Mouse (Mus musculus): ENCODE results near the gene Exoc7. TPM values are rescaled to one million over a fixed set of nuclear protein-coding genes. Genes with fewer than 3 reads are reported as not detected.

Gene Exoc7
- polyA plus RNA-seq, 1 experiment from 2014 or later, result 82.8 TPM

DNA sequence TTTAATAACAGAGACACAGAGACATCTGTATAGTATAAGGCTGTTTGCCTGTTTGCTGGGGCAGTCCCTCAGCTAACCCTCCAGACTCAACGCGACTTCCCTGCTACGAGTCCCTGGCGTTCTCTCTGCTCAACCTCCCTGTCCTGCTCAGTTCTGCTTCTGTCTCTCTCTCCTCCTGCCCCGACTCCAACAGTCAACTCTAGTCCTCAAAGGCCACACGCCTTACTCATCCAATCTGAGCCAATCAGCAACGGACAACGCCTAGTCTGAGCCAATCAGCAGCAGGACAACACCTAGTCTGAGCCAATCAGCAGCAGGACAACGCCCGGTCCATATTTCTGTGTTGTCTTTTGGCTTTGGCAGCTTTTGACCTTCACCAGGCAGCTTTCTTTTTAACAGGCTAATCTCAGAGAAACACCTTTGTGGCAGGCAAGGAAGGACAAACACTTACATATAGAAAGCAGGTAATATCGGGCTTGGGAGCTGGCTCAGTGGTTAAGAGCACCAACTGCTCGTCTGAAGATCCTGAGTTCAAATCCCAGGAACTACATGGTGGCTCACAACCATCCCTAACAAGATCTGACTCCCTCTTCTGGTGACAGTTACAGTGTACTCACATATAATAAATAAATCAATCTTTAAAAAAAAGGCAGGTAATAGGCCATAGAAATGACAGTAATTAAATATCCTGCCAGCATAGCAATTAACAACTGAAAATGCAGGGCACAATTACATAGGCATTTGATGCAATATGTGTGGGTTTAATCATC, 914 bp upstream of the Exoc7 start:
- H3K4me1 ChIP-seq, result peaks cover 6% of the 10 kb centered on the region
- ATAC-seq (ENCODE audit: low FRiP score), result no peak
- no peak overlapping the region for H3K9ac ChIP-seq
- H3K27ac ChIP-seq, result no peak overlapping the region
- H3K36me3 ChIP-seq, result peaks cover 22% of the 10 kb centered on the region
- WGBS, result 92% methylated on average over 12 of the region's 12 CpGs
- H3K27me3 ChIP-seq, result 0 out of 2 replicates have a peak, but pooled peaks cover 3% of the 10 kb centered on the region
- no peak overlapping the region for H3K4me3 ChIP-seq
- no peaks in the 10 kb centered on the region for H3K9me3 ChIP-seq (replicated peaks)
- no peak overlapping the region for H3K4me2 ChIP-seq (replicated peaks)

DNA sequence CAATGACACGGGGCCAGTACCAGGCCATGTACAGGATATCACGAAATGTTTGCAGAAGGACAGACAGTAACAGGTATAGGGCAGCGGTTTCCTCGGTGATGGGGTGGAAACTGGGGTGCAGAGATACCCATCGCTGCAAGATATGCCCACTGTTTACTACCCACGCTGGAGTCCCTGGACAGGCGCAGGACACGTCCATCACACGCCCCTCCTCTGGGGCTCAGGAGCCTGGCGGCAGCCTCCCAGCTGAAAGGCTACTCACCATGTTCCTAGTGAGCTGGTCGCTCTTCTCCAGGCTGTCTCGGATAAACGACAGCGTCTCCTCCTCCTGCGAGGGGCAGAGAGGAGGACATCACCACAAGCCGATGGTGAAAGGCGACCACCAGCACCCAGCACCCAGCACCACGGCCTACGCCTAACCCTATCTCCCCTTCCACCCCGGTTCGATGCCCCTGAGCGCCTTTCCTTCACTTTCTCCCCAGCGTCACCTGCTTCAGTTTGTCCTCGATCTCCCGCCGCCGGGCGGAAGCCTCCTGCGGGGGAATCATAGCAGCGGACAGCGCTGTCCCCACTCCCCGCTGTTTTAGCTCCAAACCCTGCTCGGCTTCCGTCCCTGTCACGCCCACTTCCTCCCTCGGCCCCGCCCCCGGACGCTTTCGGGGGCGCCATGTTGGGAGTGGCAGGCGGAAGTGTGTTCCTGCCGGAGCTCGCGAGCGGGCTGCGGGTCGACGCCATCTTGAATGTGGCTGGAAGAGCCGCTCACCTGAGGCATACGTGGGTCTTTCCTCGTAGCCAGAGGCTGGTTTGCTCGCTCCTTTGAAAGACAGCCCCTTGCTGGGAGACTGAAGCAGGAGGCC, 679 bp downstream of the Exoc7 start:
- H3K4me1 ChIP-seq, result peaks cover 6% of the 10 kb centered on the region
- H3K4me2 ChIP-seq (replicated peaks), result peak overlapping the region; percentile 80
- H3K9ac ChIP-seq, result peak overlapping the region; percentile 84
- peak overlapping the region; percentile 72 for H3K4me3 ChIP-seq
- peaks cover 36% of the 10 kb centered on the region for H3K36me3 ChIP-seq
- H3K9me3 ChIP-seq (replicated peaks), result no peaks in the 10 kb centered on the region
- peak; percentile 91 for ATAC-seq (ENCODE audit: low FRiP score)
- H3K27me3 ChIP-seq, result 0 out of 2 replicates have a peak, but pooled peaks cover 3% of the 10 kb centered on the region
- 2% methylated on average over 53 of the region's 53 CpGs for WGBS
- peak overlapping the region; percentile 56; the same call in 1 of the 2 replicates for H3K27ac ChIP-seq

DNA sequence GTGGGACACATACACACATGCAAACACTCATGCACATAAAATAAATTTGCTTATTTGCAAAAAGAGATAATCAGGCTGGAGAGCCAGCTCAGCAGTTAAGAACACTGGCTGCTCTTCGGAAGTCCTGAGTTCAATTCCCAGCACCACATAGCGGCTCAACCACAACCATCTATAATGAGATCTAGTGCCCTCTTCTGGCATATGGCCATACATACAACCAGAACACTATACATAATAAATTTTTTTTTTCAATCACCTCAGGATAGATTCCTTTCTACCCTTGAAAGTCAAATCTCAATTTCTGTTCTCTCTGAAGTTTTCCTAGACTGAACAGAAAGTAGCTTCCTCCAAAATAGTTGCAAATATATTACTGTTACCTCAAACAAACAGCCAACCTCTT, 1.6 kb downstream of the Exoc7 start:
- no peak overlapping the region for H3K9ac ChIP-seq
- no peak overlapping the region for H3K27ac ChIP-seq
- peak overlapping the region; percentile 80 for H3K4me2 ChIP-seq (replicated peaks)
- peaks cover 45% of the 10 kb centered on the region for H3K36me3 ChIP-seq
- no peaks in the 10 kb centered on the region for H3K9me3 ChIP-seq (replicated peaks)
- H3K4me1 ChIP-seq, result peaks cover 6% of the 10 kb centered on the region
- no peak for ATAC-seq (ENCODE audit: low FRiP score)
- H3K4me3 ChIP-seq, result peak overlapping the region; percentile 72; the same call in 1 of the 2 replicates
- H3K27me3 ChIP-seq, result 0 out of 2 replicates have a peak, but pooled peaks cover 3% of the 10 kb centered on the region
- WGBS, result 98% methylated on average over 2 of the region's 2 CpGs

DNA sequence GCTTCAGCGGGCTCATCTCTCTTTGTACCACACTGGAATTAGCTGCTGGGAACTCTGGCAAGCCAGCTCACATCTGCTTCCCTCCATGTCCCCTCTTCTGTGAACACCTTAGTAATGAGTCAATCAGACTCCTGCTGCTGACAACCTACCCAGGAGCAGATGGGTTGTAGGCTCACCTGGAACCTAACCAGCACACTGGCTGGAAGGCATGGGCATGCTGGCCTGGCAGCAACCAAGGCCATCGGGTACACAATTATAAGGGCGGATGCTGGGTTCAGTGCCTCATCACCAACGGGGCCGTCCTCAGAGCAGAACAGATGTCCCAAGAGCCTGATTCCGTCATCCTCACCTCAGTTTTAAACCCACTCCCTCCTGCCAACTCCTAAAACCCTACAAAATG, 8.4 kb downstream of the Exoc7 start:
- 96% methylated on average over 6 of the region's 6 CpGs for WGBS
- H3K4me3 ChIP-seq, result no peak overlapping the region
- H3K4me2 ChIP-seq (replicated peaks), result no peak overlapping the region
- H3K27ac ChIP-seq, result no peak overlapping the region
- no peak for ATAC-seq (ENCODE audit: low FRiP score)
- peaks cover 89% of the 10 kb centered on the region for H3K36me3 ChIP-seq
- H3K4me1 ChIP-seq, result no peaks in the 10 kb centered on the region
- no peaks in the 10 kb centered on the region for H3K9me3 ChIP-seq (replicated peaks)
- no peak overlapping the region for H3K9ac ChIP-seq
- no peaks in the 10 kb centered on the region for H3K27me3 ChIP-seq

DNA sequence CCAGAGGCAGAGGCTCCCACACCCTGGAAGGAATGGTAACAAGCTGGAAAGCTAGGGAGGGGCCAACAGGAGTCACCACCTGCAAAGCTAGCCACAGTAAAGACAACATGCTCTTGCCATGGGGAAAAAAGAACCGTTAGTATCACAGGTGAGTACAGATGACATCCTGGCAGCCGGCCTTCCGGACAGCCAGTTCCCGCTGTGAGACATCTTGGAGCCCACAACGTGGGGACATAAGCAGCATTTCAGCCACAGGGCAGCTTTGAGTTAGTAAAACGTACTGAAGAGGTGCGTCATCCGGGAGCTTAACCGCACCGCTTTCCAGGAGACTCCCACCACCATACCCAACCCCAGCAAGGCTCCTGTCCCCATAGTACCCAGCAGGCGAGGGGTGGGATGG, 8.8 kb downstream of the Exoc7 start:
- Histone ChIP-seq H3K27ac (no peak overlapping the region), H3K27me3 (no peaks in the 10 kb centered on the region), H3K9ac (no peak overlapping the region), H3K4me3 (no peak overlapping the region), H3K4me1 (no peaks in the 10 kb centered on the region), H3K4me2 (replicated peaks) (no peak overlapping the region), H3K36me3 (peaks cover 87% of the 10 kb centered on the region), H3K9me3 (replicated peaks) (no peaks in the 10 kb centered on the region)
- ATAC-seq (ENCODE audit: low FRiP score), result no peak
- WGBS, result 91% methylated on average over 11 of the region's 11 CpGs

DNA sequence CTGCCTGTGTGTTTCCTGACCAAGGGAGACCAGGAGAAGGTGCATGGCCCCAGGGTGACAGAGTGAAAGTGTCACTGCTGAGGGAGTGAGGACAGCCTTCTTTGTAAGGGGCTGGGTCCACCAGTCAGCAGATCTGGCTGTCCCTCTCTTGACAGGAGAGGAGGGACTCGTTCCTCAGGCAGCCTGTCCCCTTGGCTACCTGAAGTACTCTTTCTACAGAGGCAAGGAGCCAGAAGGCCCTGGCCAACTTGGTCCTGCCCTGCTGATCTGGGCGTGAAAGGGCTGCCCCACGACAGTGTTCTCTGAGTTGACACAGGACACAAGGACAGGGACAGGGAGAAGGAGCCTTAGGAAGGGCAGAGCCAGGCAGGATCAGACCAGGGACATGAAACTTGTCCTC, 10.0 kb downstream of the Exoc7 start:
- no peak overlapping the region for H3K9ac ChIP-seq
- no peak for ATAC-seq (ENCODE audit: low FRiP score)
- no peaks in the 10 kb centered on the region for H3K9me3 ChIP-seq (replicated peaks)
- no peak overlapping the region for H3K4me2 ChIP-seq (replicated peaks)
- peaks cover 89% of the 10 kb centered on the region for H3K36me3 ChIP-seq
- no peaks in the 10 kb centered on the region for H3K4me1 ChIP-seq
- no peak overlapping the region for H3K27ac ChIP-seq
- 89% methylated on average over 3 of the region's 3 CpGs for WGBS
- no peak overlapping the region for H3K4me3 ChIP-seq
- H3K27me3 ChIP-seq, result no peaks in the 10 kb centered on the region

DNA sequence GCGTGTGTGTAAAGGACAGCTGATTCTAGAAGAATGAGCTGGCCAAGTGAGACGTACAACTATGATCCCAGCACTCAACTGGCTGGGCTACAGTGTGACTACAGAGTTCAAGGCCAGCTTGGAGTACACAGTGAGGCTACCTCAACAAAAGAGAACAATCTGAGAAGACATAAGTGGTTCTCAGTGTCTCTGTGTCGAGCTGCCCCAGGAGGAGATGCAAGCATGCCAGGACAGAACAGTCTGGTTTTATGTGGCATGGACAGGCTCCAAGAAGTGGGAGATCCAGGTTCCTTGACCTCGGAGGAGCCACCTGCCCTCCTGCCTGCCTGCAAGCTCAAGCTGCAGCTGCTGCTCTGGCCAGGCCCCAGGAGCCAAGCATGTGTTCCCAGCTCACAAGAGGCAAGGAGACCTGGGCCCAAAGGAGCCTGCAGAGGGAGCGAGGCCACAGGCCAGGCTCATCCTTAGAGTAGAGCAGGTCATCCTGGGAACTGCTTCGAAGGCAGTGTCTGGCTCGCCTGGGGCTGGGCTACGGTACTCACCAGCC, 10.8 kb downstream of the Exoc7 start:
- Histone ChIP-seq H3K4me2 (replicated peaks) (no peak overlapping the region), H3K4me1 (no peaks in the 10 kb centered on the region), H3K36me3 (peaks cover 88% of the 10 kb centered on the region), H3K9ac (no peak overlapping the region), H3K27me3 (no peaks in the 10 kb centered on the region), H3K9me3 (replicated peaks) (no peaks in the 10 kb centered on the region), H3K27ac (no peak overlapping the region), H3K4me3 (no peak overlapping the region)
- 90% methylated on average over 8 of the region's 8 CpGs for WGBS
- no peak for ATAC-seq (ENCODE audit: low FRiP score)

DNA sequence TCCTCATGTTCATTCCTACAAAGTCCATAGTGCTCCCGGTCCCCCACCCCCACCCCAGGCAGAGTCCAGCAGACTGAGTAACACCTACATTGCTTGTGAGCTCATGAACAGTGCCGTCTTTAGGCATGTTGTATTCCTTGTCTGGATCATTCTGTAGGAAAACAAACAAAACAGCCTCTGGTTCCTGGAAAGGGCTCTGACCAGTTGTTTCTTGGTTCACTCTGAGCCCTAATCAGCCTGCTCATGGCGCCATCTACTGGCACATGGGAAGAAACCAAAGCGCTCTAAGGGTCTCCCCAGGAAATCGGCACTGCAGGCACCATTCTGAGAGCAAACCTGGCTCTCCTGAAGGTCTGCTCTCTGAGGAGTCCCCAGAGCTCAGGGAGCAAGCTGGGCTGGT, 12.7 kb downstream of the Exoc7 start:
- Histone ChIP-seq H3K4me3 (no peak overlapping the region), H3K27me3 (no peaks in the 10 kb centered on the region), H3K9me3 (replicated peaks) (no peaks in the 10 kb centered on the region), H3K4me1 (no peaks in the 10 kb centered on the region), H3K36me3 (peaks cover 88% of the 10 kb centered on the region), H3K9ac (no peak overlapping the region), H3K4me2 (replicated peaks) (no peak overlapping the region), H3K27ac (no peak overlapping the region)
- WGBS, result 33% methylated on average over 5 of the region's 5 CpGs
- peak; percentile 46; the same call in 1 of the 2 replicates for ATAC-seq (ENCODE audit: low FRiP score)

DNA sequence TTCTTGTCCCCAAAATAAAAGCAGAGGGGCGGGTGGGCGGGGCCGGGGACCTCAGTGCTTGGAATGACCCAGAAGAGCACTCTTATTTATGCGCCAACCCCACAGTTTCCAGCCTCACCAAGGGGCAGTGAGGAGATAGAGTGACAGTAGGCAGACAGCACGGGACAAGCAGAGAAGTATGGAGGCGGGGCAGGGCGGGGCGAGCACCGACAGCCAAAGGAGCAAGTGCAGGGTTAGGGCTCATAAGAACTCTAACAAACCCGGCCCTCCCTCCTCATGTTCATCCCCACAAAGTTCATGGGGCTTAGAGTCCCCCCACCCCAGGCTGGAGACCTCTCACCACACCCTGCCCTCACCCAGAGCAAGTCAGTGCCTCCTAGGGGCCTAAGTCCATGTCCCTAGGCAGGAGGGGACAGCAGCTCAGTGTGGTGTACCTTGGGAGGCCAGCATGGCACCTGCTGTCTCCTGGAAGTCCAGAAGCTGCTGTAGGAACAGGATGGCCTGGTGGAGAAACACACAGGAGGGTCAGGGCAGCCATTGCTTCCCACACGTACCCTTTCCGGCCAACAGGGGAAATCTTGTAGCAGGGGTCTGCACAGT, 13.4 kb downstream of the Exoc7 start:
- Histone ChIP-seq H3K27me3 (no peaks in the 10 kb centered on the region), H3K36me3 (peaks cover 92% of the 10 kb centered on the region), H3K27ac (no peak overlapping the region), H3K9me3 (replicated peaks) (no peaks in the 10 kb centered on the region), H3K4me1 (no peaks in the 10 kb centered on the region), H3K4me2 (replicated peaks) (no peak overlapping the region), H3K4me3 (no peak overlapping the region), H3K9ac (no peak overlapping the region)
- 80% methylated on average over 12 of the region's 12 CpGs for WGBS
- 0 out of 2 replicates have a peak, but pooled peaks have one; percentile 26 for ATAC-seq (ENCODE audit: low FRiP score)

DNA sequence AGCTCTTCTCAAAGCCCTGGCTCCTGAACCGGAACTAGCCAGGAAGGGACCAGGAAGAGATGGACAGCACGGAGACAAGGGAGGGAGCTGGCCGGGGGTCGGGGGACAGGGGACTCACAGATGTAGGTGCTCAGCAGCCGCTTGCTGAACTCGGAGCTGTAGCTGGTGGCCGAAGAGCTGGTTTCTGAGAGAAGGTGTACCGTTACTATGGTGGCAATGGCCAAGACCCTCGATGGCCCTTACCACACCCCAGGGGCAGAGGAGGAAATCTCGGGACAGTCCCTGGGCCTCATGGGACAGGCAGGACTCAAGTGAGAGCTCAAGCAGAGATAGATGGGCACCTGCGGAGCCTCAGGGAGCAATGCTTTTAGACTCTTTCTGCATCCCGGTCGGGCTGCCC, 14.6 kb downstream of the Exoc7 start:
- 96% methylated on average over 13 of the region's 13 CpGs for whole genome bisulfite sequencing
- Histone ChIP-seq H3K4me1 (no peaks in the 10 kb centered on the region), H3K4me3 (no peak overlapping the region), H3K36me3 (peaks cover 93% of the 10 kb centered on the region), H3K9ac (no peak overlapping the region), H3K4me2 (replicated peaks) (no peak overlapping the region), H3K27ac (no peak overlapping the region), H3K27me3 (no peaks in the 10 kb centered on the region), H3K9me3 (replicated peaks) (no peaks in the 10 kb centered on the region)
- no peak for ATAC-seq (ENCODE audit: low FRiP score)

DNA sequence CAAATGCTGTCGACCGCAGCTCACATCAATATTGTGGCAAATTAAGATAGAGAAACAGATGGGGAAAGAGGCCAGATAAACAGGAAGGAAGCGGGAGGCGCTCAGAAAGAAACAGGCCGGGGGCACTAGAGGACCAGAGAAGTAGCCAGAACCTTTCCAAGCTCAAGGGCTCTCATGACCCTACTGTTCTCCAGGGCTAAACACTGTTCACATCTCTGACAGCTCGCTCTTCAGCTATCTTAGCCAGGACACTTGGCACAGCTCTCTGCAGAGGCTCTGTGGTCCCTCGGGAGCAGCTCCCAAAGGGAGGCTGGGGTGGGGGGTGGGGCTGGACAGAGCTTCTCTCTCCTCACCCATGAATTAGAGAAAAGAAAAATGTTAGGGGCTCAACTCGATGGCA, 16.5 kb downstream of the Exoc7 start:
- Histone ChIP-seq H3K9me3 (replicated peaks) (no peaks in the 10 kb centered on the region), H3K4me1 (peaks cover 6% of the 10 kb centered on the region; the same call in 1 of the 2 replicates), H3K4me3 (no peak overlapping the region), H3K27me3 (peaks cover 7% of the 10 kb centered on the region), H3K4me2 (replicated peaks) (no peak overlapping the region), H3K27ac (no peak overlapping the region), H3K9ac (no peak overlapping the region), H3K36me3 (peaks cover 78% of the 10 kb centered on the region)
- 87% methylated on average over 8 of the region's 8 CpGs for WGBS
- no peak for ATAC-seq (ENCODE audit: low FRiP score)

DNA sequence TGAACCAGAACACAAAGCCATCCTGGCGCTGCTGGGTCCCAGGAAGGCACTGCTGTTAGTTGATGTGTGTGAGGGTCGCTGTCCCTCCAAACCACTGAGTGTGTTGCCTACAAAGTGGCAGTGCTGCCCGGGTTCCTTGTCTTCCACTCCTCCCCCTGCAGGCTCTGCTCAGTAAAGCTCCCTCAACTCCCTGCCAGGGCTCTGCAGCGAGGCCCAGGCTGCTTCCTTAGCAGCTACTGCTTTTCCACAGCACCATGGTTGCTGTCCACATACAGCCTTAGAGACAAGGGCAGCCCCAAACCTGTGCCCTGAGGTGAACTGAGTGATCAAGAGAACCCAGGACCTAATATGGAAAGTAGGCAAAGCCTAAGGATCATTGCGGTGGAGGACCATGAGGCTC, 19.7 kb downstream of the Exoc7 start:
- WGBS, result 69% methylated on average over 5 of the region's 5 CpGs
- H3K27ac ChIP-seq, result 0 out of 2 replicates have a peak overlapping the region, but pooled peaks have one; percentile 26

More for the DNA sequence above, 19.7 kb downstream of the Exoc7 start:
- Histone ChIP-seq H3K4me2 (replicated peaks) (no peak overlapping the region), H3K4me3 (no peak overlapping the region), H3K9me3 (replicated peaks) (no peaks in the 10 kb centered on the region), H3K27me3 (peaks cover 39% of the 10 kb centered on the region), H3K4me1 (peaks cover 6% of the 10 kb centered on the region; the same call in 1 of the 2 replicates), H3K9ac (no peak overlapping the region; the same call in 1 of the 2 replicates), H3K36me3 (peaks cover 52% of the 10 kb centered on the region)
- no peak for ATAC-seq (ENCODE audit: low FRiP score)

Measured in hindbrain, embryonic 12.5 days (tissue).